ENCODE assay signal across 23 mouse cellular contexts in the genomic region with DNA sequence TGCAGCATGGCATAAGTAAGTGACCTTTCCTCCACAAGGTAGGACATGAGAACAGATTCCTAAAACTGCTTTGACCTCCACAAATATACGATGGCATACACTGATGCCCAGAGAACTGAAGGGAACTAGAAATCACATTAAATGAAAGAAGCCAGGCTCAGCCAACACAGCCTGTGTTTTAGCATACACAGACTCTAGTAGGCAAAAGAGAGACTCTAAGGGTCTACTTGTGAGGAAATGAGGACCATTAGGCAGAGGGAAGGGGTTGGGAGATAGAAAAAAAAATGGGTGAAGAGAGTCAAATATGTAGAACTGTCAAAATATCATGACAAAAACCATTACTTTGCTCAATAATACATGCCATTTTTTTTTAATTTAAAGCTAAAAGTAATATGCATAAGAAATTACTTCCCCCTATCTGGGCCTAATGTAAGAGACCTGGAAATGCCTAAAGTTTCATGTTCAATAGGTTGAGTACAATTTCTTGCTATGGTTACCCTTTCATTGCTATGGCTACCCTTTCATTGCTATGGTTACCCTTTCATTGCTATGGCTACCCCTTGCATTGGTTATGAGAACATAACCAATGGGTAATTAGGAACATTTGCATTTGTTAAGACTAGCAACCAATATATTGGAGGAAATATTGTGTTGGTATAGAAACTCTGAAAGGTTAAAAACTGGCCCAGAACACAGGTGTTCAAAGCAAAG. TPM values are rescaled to one million over a fixed set of nuclear protein-coding genes. Genes with fewer than 3 reads are reported as not detected.
A peak's percentile ranks its signal among the peaks of the same experiment; 100 is the strongest.
DNase-seq lines count a peak whose midpoint lies in the region; ATAC-seq and TF ChIP-seq lines count a peak whose summit lies in the region.
"Had no signal": no experiment of that assay in that cellular context is flagged by ENCODE, and none has a peak within 500 bp of the region (broad histone marks: within the 10 kb centered on the region; RNA-seq: fewer than 3 reads in every experiment).

No protein-coding gene starts in this region.

- H3K4me3 ChIP-seq in hindbrain, embryonic 14.5 days (replicated peaks; ENCODE audit: low read length) = no peak overlapping the region
- H3K4me3 ChIP-seq in hindbrain, embryonic 10.5 days = no peak overlapping the region
- no peak overlapping the region for H3K4me3 ChIP-seq in forebrain, embryonic 10.5 days
- no peak overlapping the region for H3K4me3 ChIP-seq in forebrain, embryonic 16.5 days (replicated peaks; ENCODE audit: low read length)
- H3K4me3 ChIP-seq: embryonic facial prominence, embryonic 13.5 days; erythroblast, embryonic 14.5 days; heart, embryonic 13.5 days; left cerebral cortex, adult 2 months; liver, embryonic 13.5 days; megakaryocyte, embryonic 14.5 days; neural tube, embryonic 12.5 days had no signal

- no peak for TF ChIP-seq CTCF in brain, embryonic 14.5 days (IDR thresholded peaks at IDR 0.05; ENCODE audit: borderline replicate concordance, extremely low read depth, insufficient read depth, insufficient read length)

- peaks cover 54% of the 10 kb centered on the region for H3K36me3 ChIP-seq in hindbrain, embryonic 14.5 days (replicated peaks; ENCODE audit: control insufficient read depth, insufficient read depth)
- peaks cover 63% of the 10 kb centered on the region for H3K36me3 ChIP-seq in hindbrain, embryonic 10.5 days
- H3K36me3 ChIP-seq in forebrain, embryonic 10.5 days (replicated peaks) = peaks cover 68% of the 10 kb centered on the region
- peaks cover 32% of the 10 kb centered on the region for H3K36me3 ChIP-seq in forebrain, embryonic 16.5 days (ENCODE audit: control insufficient read depth, insufficient read depth)

- peak overlapping the region; percentile 38; the same call in 1 of the 2 replicates for H3K27ac ChIP-seq in hindbrain, embryonic 14.5 days
- H3K27ac ChIP-seq in hindbrain, embryonic 10.5 days = no peak overlapping the region
- peak overlapping the region; percentile 56; the same call in 1 of the 2 replicates for H3K27ac ChIP-seq in forebrain, embryonic 10.5 days
- no peak overlapping the region for H3K27ac ChIP-seq in forebrain, embryonic 16.5 days (ENCODE audit: low read length)
- H3K27ac ChIP-seq: embryonic facial prominence, embryonic 13.5 days; heart, embryonic 13.5 days; left cerebral cortex, adult 2 months; liver, embryonic 13.5 days; neural tube, embryonic 12.5 days had no signal

- 0 out of 2 replicates have a peak, but pooled peaks cover 2% of the 10 kb centered on the region for H3K4me1 ChIP-seq in hindbrain, embryonic 14.5 days (replicated peaks; ENCODE audit: control insufficient read depth, insufficient read depth, low read length)
- H3K4me1 ChIP-seq in hindbrain, embryonic 10.5 days (replicated peaks) = peaks cover 15% of the 10 kb centered on the region
- peaks cover 15% of the 10 kb centered on the region for H3K4me1 ChIP-seq in forebrain, embryonic 10.5 days
- H3K4me1 ChIP-seq in forebrain, embryonic 16.5 days (replicated peaks; ENCODE audit: control insufficient read depth, insufficient read depth, low read length) = no peaks in the 10 kb centered on the region
- H3K4me1 ChIP-seq: embryonic facial prominence, embryonic 13.5 days; heart, embryonic 13.5 days; liver, embryonic 13.5 days; megakaryocyte, embryonic 14.5 days had no signal

- no peaks in the 10 kb centered on the region for H3K27me3 ChIP-seq in hindbrain, embryonic 14.5 days (ENCODE audit: control insufficient read depth, insufficient read depth, low read length)
- H3K27me3 ChIP-seq in hindbrain, embryonic 10.5 days (ENCODE audit: insufficient read depth, poor library complexity, severe bottlenecking) = no peaks in the 10 kb centered on the region
- H3K27me3 ChIP-seq in forebrain, embryonic 10.5 days (ENCODE audit: poor library complexity, severe bottlenecking) = no peaks in the 10 kb centered on the region
- H3K27me3 ChIP-seq in forebrain, embryonic 16.5 days (replicated peaks; ENCODE audit: control insufficient read depth, insufficient read depth, low read length) = no peaks in the 10 kb centered on the region
- H3K27me3 ChIP-seq: embryonic facial prominence, embryonic 13.5 days; heart, embryonic 13.5 days; liver, embryonic 13.5 days; megakaryocyte, embryonic 14.5 days; neural tube, embryonic 12.5 days had no signal

- no peak for TF ChIP-seq POLR2A in brain, embryonic 14.5 days (IDR thresholded peaks at IDR 0.05; ENCODE audit: borderline replicate concordance, extremely low read depth, insufficient read depth, insufficient read length, poor library complexity, severe bottlenecking)

- DNase-seq in hindbrain, embryonic 14.5 days (ENCODE audit: low spot score) = peak; percentile 52
- DNase-seq in hindbrain, embryonic 10.5 days (ENCODE audit: low spot score) = no peak
- peak; percentile 77 for DNase-seq in brain, embryonic 14.5 days (ENCODE audit: low read depth)
- DNase-seq in forebrain, embryonic 10.5 days (ENCODE audit: extremely low spot score, low spot score) = no peak
- DNase-seq in lung, postnatal 4 days = no peak
- no peak for DNase-seq in layer of hippocampus, postnatal 36 days
- DNase-seq: adrenal gland, postnatal 25 days; cerebellum, adult 9-10 months; gastrocnemius, postnatal 25 days; heart, adult 18-20 months; heart, postnatal 14 days; kidney, adult 11 months; kidney, postnatal 4 days; liver, embryonic 13.5 days; lung, adult 2 months had no signal

- no peak overlapping the region for H3K9ac ChIP-seq in hindbrain, embryonic 14.5 days
- no peak overlapping the region for H3K9ac ChIP-seq in forebrain, embryonic 16.5 days (replicated peaks; ENCODE audit: low read depth, low read length)
- H3K9ac ChIP-seq: embryonic facial prominence, embryonic 13.5 days; heart, embryonic 13.5 days; liver, embryonic 13.5 days; neural tube, embryonic 12.5 days had no signal

- no peaks in the 10 kb centered on the region for H3K9me3 ChIP-seq in hindbrain, embryonic 14.5 days (ENCODE audit: control insufficient read depth, low read length)
- no peaks in the 10 kb centered on the region for H3K9me3 ChIP-seq in hindbrain, embryonic 10.5 days
- H3K9me3 ChIP-seq in forebrain, embryonic 10.5 days = no peaks in the 10 kb centered on the region
- no peaks in the 10 kb centered on the region for H3K9me3 ChIP-seq in forebrain, embryonic 16.5 days (ENCODE audit: control insufficient read depth, low read length)
- H3K9me3 ChIP-seq: embryonic facial prominence, embryonic 13.5 days; heart, embryonic 13.5 days; liver, embryonic 13.5 days; neural tube, embryonic 12.5 days had no signal

- no peak; the same call in 1 of the 2 replicates for ATAC-seq in hindbrain, embryonic 14.5 days (ENCODE audit: low FRiP score)
- ATAC-seq in forebrain, embryonic 16.5 days = peak; percentile 67; the same call in 1 of the 2 replicates

- H3K4me2 ChIP-seq in hindbrain, embryonic 14.5 days (replicated peaks) = no peak overlapping the region
- H3K4me2 ChIP-seq in forebrain, embryonic 16.5 days (ENCODE audit: low read length) = no peak overlapping the region
- H3K4me2 ChIP-seq: embryonic facial prominence, embryonic 13.5 days; heart, embryonic 13.5 days; liver, embryonic 13.5 days; neural tube, embryonic 12.5 days had no signal

- WGBS in hindbrain, embryonic 14.5 days = 83% methylated on average over 1 of the region's 1 CpGs
- WGBS in hindbrain, embryonic 10.5 days = 91% methylated on average over 1 of the region's 1 CpGs
- WGBS in forebrain, embryonic 10.5 days = 100% methylated on average over 1 of the region's 1 CpGs
- 46% methylated on average over 1 of the region's 1 CpGs for WGBS in forebrain, embryonic 16.5 days

RNA-seq across cellular contexts. Expression of a gene that starts 6.5 kb away (rescaled TPM):
- 39.8 and 46.8 TPM in 2 replicates for polyA plus RNA-seq in hindbrain, embryonic 14.5 days (2014; fragmentation: Nextera tagmentation; extraction: Ambion mirVana)
- polyA plus RNA-seq in hindbrain, embryonic 10.5 days (2016; fragmentation: Nextera tagmentation; extraction: Ambion mirVana) = 26.1 and 33.1 TPM in 2 replicates
- polyA plus RNA-seq in brain, embryonic 14.5 days (2012; rRNA removed) = 21.9 and 40.7 TPM in 2 replicates
- polyA plus RNA-seq in forebrain, embryonic 10.5 days (2016; fragmentation: Nextera tagmentation; extraction: Ambion mirVana) = 18.1 and 19.2 TPM in 2 replicates
- 39.5 and 46.2 TPM in 2 replicates for polyA plus RNA-seq in forebrain, embryonic 16.5 days (2015; fragmentation: Nextera tagmentation; extraction: Ambion mirVana)
- 1 to 10 TPM; 7.0 to 7.9 TPM for total RNA-seq in layer of hippocampus, postnatal 36 days (2021)
- total RNA-seq: common myeloid progenitor, adult 5-6 weeks had no signal
- polyA plus RNA-seq: erythroblast, embryonic 14.5 days had no signal

RNA-seq across cellular contexts. Expression of a gene that starts 13.8 kb away (rescaled TPM):
- polyA plus RNA-seq in hindbrain, embryonic 14.5 days (2014; fragmentation: Nextera tagmentation; extraction: Ambion mirVana) = 20.1 and 20.6 TPM in 2 replicates
- 12.9 and 14.5 TPM in 2 replicates for polyA plus RNA-seq in hindbrain, embryonic 10.5 days (2016; fragmentation: Nextera tagmentation; extraction: Ambion mirVana)
- 18.4 and 19.9 TPM in 2 replicates for polyA plus RNA-seq in brain, embryonic 14.5 days (2012; rRNA removed)
- 14.2 and 14.7 TPM in 2 replicates for polyA plus RNA-seq in forebrain, embryonic 10.5 days (2016; fragmentation: Nextera tagmentation; extraction: Ambion mirVana)
- 18.8 and 20.0 TPM in 2 replicates for polyA plus RNA-seq in forebrain, embryonic 16.5 days (2015; fragmentation: Nextera tagmentation; extraction: Ambion mirVana)
- 10 to 100 TPM; 32.0 to 33.8 TPM for total RNA-seq in layer of hippocampus, postnatal 36 days (2021)
- polyA plus RNA-seq: erythroblast, embryonic 14.5 days had no signal

RNA-seq across cellular contexts. Expression of a gene that starts 28.1 kb away (rescaled TPM):
- 60.8 and 65.5 TPM in 2 replicates for polyA plus RNA-seq in hindbrain, embryonic 14.5 days (2014; fragmentation: Nextera tagmentation; extraction: Ambion mirVana)
- polyA plus RNA-seq in hindbrain, embryonic 10.5 days (2016; fragmentation: Nextera tagmentation; extraction: Ambion mirVana) = 38.6 and 45.4 TPM in 2 replicates
- 31.3 and 34.6 TPM in 2 replicates for polyA plus RNA-seq in brain, embryonic 14.5 days (2012; rRNA removed)
- 47.9 and 50.5 TPM in 2 replicates for polyA plus RNA-seq in forebrain, embryonic 10.5 days (2016; fragmentation: Nextera tagmentation; extraction: Ambion mirVana)
- 47.4 and 48.7 TPM in 2 replicates for polyA plus RNA-seq in forebrain, embryonic 16.5 days (2015; fragmentation: Nextera tagmentation; extraction: Ambion mirVana)
- 100 to 1,000 TPM in 1 of 2 experiments, 10 to 100 TPM in 1; 98.6 to 106 TPM for total RNA-seq in layer of hippocampus, postnatal 36 days (2021)

Comparison
In these comparisons a context has a peak if more than half of its experiments do, and no peak if none do; other contexts are left out.
1. DNase-seq: peak in hindbrain, embryonic 14.5 days (single experiment) and brain, embryonic 14.5 days (single experiment); none in hindbrain, embryonic 10.5 days (single experiment), forebrain, embryonic 10.5 days (single experiment), lung, postnatal 4 days (0 of 2) and layer of hippocampus, postnatal 36 days (0 of 2).
2. H3K27ac ChIP-seq: peak in hindbrain, embryonic 14.5 days (single experiment) and forebrain, embryonic 10.5 days (single experiment); none in hindbrain, embryonic 10.5 days (single experiment) and forebrain, embryonic 16.5 days (single experiment).